Mouse (Mus musculus) right cerebral cortex, postnatal 10 days (tissue): ENCODE measurements around the gene 1700109H08Rik.

ENCODE experiments used
- DNase-seq, 2 experiments: peaks; one replicate each; pipeline ENCODE4 v3.0.0; 2021; ENCODE audit warnings: low spot score in 2 of 2

Gene 1700109H08Rik

GRCm38 (mm10) chr5:3598766-3599165, 27.4 kb downstream of the 1700109H08Rik start:
- DNase-seq: no peak

GRCm38 (mm10) chr5:3600298-3600697, 28.9 kb downstream of the 1700109H08Rik start:
- DNase-seq: no peak

GRCm38 (mm10) chr5:3600790-3601189, 29.4 kb downstream of the 1700109H08Rik start:
- DNase-seq: no peak

- peak in 1 of 2 experiments; percentile 13 for DNase-seq
Measured at GRCm38 (mm10) chr5:3607114-3607513, 35.7 kb downstream of the 1700109H08Rik start.

GRCm38 (mm10) chr5:3609241-3609640, 37.9 kb downstream of the 1700109H08Rik start:
- peak in 1 of 2 experiments; percentile 12 for DNase-seq

GRCm38 (mm10) chr5:3611835-3612234, 40.5 kb downstream of the 1700109H08Rik start:
- DNase-seq: peak in 1 of 2 experiments; percentile 1

GRCm38 (mm10) chr5:3620486-3620885, 49.1 kb downstream of the 1700109H08Rik start:
- no peak for DNase-seq

- DNase-seq: no peak
Measured at GRCm38 (mm10) chr5:3630055-3630454, 58.7 kb downstream of the 1700109H08Rik start.

GRCm38 (mm10) chr5:3631512-3632271, 60.3 kb downstream of the 1700109H08Rik start:
- no peak for DNase-seq

GRCm38 (mm10) chr5:3632285-3632684, 60.9 kb downstream of the 1700109H08Rik start:
- no peak for DNase-seq

- no peak for DNase-seq
Measured at GRCm38 (mm10) chr5:3633315-3633714, 61.9 kb downstream of the 1700109H08Rik start.

- no peak for DNase-seq
Measured at GRCm38 (mm10) chr5:3633951-3634350, 62.6 kb downstream of the 1700109H08Rik start.
